Mouse (Mus musculus) heart, adult 2 months (tissue): ENCODE data around the gene Sccpdh.
A peak's percentile ranks its signal among the peaks of the same experiment; 100 is the strongest.

Experiments used
- CTCF ChIP-seq: fragments of 200-600 bp; IDR thresholded peaks from 2 replicates; pipeline ENCODE4 v1.8.1; 2022; ENCODE audit warnings: antibody characterized with exemption, mild to moderate bottlenecking, moderate library complexity
- EP300 ChIP-seq: fragments of 200-500 bp; IDR thresholded peaks from 2 replicates; pipeline ENCODE4 v1.6.1; 2011; ENCODE audit warnings: low read depth, low read length, control low read depth; ENCODE audit not compliant: insufficient read depth
- POLR2A ChIP-seq: fragments of 200-500 bp; IDR thresholded peaks from 2 replicates; pipeline ENCODE4 v1.6.1; 2011; ENCODE audit warnings: mild to moderate bottlenecking, low read depth, low read length, control low read depth; ENCODE audit not compliant: insufficient read depth

GRCm38 (mm10) chr1:179668836-179669537 is 977 bp downstream of the Sccpdh start:
- TF ChIP-seq CTCF (peak; percentile 34), POLR2A (no peak), EP300 (no peak)
